Mouse (Mus musculus) urinary bladder, postnatal 4 days (tissue): ENCODE data around the gene Kcna1.

Experiments used
- DNase-seq, 2 experiments: peaks; one replicate each; pipeline ENCODE4 v3.0.0; 2021 to 2022; ENCODE audit warnings: low spot score in 2 of 2

Kcna1 gene

DNA sequence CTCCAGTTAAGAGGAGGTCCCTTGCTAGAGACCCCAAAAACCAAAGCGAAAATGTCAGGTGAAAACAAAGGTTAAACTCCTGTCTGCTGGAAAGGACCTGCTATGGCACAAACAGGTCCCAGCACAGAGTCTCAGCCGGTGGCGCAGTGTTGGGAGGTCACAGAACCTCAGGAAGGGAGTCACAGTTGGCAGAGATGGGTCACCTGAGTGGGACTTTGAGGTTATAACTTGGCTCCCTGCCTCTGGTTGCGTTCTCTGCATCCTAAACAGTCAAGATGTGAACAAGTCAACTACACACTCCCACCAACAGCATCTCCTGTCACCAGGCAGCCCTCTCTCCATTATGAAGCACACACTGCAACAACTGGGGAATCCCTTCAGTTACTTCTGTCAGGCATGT, 48.4 kb downstream of the Kcna1 start:
- DNase-seq = no peak

DNA sequence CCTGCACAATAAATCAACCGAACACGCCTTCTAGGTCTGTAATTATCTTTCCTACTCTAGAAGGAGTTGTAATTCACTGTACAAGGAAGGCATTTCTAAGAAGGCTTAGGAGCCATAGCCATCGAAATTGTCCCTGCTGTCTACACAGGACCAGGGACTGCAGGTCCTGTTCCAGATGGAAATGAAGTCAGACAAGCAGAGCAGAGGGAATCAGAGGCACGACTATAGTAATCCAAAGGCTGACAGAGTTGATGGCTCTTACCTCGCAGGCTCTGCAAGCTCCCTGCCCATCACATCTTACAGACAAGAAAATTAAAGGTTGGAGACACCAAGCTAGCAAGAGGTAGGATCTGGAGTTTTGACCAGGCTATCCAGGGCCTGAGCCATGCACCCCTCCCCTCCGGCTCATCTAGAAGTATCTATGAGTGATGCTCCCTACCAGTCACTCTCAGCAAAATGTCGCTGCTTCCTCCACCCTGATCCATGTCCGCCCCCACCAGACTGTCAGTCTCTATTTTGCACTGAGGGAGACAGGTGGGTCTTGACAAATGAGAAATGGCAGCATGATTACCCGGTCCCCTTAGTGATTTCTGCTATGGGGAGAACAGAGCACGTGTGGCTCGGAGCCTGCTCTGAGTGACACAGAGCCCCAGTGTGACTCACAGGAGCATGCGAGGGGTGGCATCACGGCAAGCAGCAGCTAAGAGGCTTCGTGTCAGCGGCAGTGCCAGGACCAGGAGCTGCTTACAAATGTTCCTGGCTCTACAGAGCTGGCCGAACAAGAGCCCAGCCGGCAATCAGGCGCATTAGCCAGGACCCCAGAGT, 50.2 kb downstream of the Kcna1 start:
- DNase-seq = no peak

DNA sequence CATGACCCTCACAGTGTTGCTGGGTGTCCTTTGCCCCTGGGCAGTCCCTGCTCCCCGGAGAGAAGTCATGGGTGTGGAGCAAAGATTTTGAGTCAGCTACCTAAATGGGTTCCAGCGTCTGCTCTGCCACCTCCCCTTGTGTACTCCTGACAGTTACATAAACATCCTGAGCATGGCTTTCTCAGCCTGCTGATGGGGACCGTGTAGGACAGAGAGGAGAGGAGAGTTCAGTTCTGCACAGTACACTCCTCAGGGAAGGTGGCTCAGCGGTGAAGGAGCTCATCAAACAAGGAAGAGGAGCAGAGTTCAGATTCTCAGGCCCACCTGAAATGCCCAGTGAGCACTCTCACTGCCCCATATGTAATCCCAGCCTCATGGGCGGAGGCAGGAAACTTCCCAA, 51.1 kb downstream of the Kcna1 start:
- no peak for DNase-seq

GRCm38 (mm10) chr6:126594365-126594764, 51.8 kb downstream of the Kcna1 start:
- no peak for DNase-seq

GRCm38 (mm10) chr6:126593336-126593735, 52.8 kb downstream of the Kcna1 start:
- DNase-seq = no peak
